26 mouse cellular contexts compared by ENCODE assay signal in genomic region chr12:16614556-16614955, GRCm38 (mm10). TPM values are rescaled to one million over a fixed set of nuclear protein-coding genes. Genes with fewer than 3 reads are reported as not detected.
A peak's percentile ranks its signal among the peaks of the same experiment; 100 is the strongest.
DNase-seq lines count a peak whose midpoint lies in the region; ATAC-seq and TF ChIP-seq lines count a peak whose summit lies in the region.
"Had no signal": no experiment of that assay in that cellular context is flagged by ENCODE, and none has a peak within 500 bp of the region (broad histone marks: within the 10 kb centered on the region; RNA-seq: fewer than 3 reads in every experiment).

No protein-coding gene starts in this region.

- no peak overlapping the region for H3K9ac ChIP-seq in lung, postnatal 0 days (replicated peaks; ENCODE audit: low read depth)
- H3K9ac ChIP-seq: embryonic facial prominence, embryonic 13.5 days; forebrain, embryonic 12.5 days; forebrain, embryonic 15.5 days; hindbrain, embryonic 12.5 days; hindbrain, embryonic 15.5 days had no signal

- no peaks in the 10 kb centered on the region for H3K9me3 ChIP-seq in lung, postnatal 0 days (ENCODE audit: low read length)
- H3K9me3 ChIP-seq: embryonic facial prominence, embryonic 10.5 days; forebrain, embryonic 12.5 days; forebrain, embryonic 15.5 days; hindbrain, embryonic 12.5 days; hindbrain, embryonic 15.5 days had no signal

- DNase-seq in adrenal gland, adult (ENCODE audit: inconsistent age in 2 of 2, low spot score in 1 of 2), result peak; percentile 53 to 69
- no peak for DNase-seq in adrenal gland, adult 8-10 months
- peak; percentile 24 to 32 for DNase-seq in adrenal gland, postnatal 36 days
- no peak for DNase-seq in adrenal gland, adult 18-20 months (ENCODE audit: low spot score in 2 of 2)
- DNase-seq in lung, postnatal 0 days (ENCODE audit: low spot score), result peak; percentile 42
- DNase-seq in lung, postnatal 25 days (ENCODE audit: low spot score), result no peak
- DNase-seq: adrenal gland, postnatal 25 days; cerebellum, adult 11-12 months; cerebellum, adult 8-10 months; cerebellum, postnatal 36 days; embryo, embryonic 11 days; gastrocnemius, postnatal 14 days; heart, adult 11 months had no signal

- H3K4me1 ChIP-seq in lung, postnatal 0 days (ENCODE audit: insufficient read depth, low read depth, low read length), result peaks cover 5% of the 10 kb centered on the region
- peaks cover 7% of the 10 kb centered on the region for H3K4me1 ChIP-seq in brown adipose tissue, adult 24 weeks (ENCODE audit: control insufficient read depth, insufficient read depth, insufficient read length, low read length)

- TF ChIP-seq EP300 in lung, postnatal 0 days (IDR thresholded peaks at IDR 0.05), result no peak

- TF ChIP-seq CTCF in lung, postnatal 0 days (IDR thresholded peaks at IDR 0.05), result no peak

- no peak overlapping the region for H3K4me2 ChIP-seq in lung, postnatal 0 days (replicated peaks; ENCODE audit: low read depth, low read length)
- H3K4me2 ChIP-seq: embryonic facial prominence, embryonic 13.5 days; forebrain, embryonic 12.5 days; forebrain, embryonic 15.5 days; heart, embryonic 11.5 days; hindbrain, embryonic 12.5 days; hindbrain, embryonic 15.5 days had no signal

- 31% methylated on average over 3 of the region's 3 CpGs for WGBS in lung, postnatal 0 days

- no peak overlapping the region for H3K4me3 ChIP-seq in lung, postnatal 0 days (ENCODE audit: low read depth, low read length)
- H3K4me3 ChIP-seq in brown adipose tissue, adult 24 weeks (ENCODE audit: insufficient read depth, low read depth, low read length), result no peak overlapping the region
- H3K4me3 ChIP-seq: embryonic facial prominence, embryonic 10.5 days; embryonic facial prominence, embryonic 13.5 days; erythroblast, embryonic 14.5 days; forebrain, embryonic 12.5 days; forebrain, embryonic 15.5 days; hindbrain, embryonic 12.5 days; hindbrain, embryonic 15.5 days had no signal

- no peak overlapping the region; the same call in 1 of the 2 replicates for H3K27ac ChIP-seq in lung, postnatal 0 days (ENCODE audit: low read length)
- H3K27ac ChIP-seq in brown adipose tissue, adult 24 weeks (replicated peaks; ENCODE audit: low read depth, low read length), result peak overlapping the region; percentile 63
- H3K27ac ChIP-seq: embryonic facial prominence, embryonic 10.5 days; embryonic facial prominence, embryonic 13.5 days; forebrain, embryonic 12.5 days; forebrain, embryonic 15.5 days; hindbrain, embryonic 12.5 days; hindbrain, embryonic 15.5 days had no signal

- H3K27me3 ChIP-seq in lung, postnatal 0 days (replicated peaks; ENCODE audit: insufficient read depth, low read length), result no peaks in the 10 kb centered on the region
- H3K27me3 ChIP-seq: embryonic facial prominence, embryonic 13.5 days; forebrain, embryonic 12.5 days; forebrain, embryonic 15.5 days; hindbrain, embryonic 12.5 days; hindbrain, embryonic 15.5 days had no signal

- no peaks in the 10 kb centered on the region for H3K36me3 ChIP-seq in lung, postnatal 0 days (ENCODE audit: insufficient read depth, low read length)
- H3K36me3 ChIP-seq: embryonic facial prominence, embryonic 10.5 days; embryonic facial prominence, embryonic 13.5 days; forebrain, embryonic 12.5 days; forebrain, embryonic 15.5 days; hindbrain, embryonic 12.5 days; hindbrain, embryonic 15.5 days had no signal

- no peak for ATAC-seq in lung, postnatal 0 days
- ATAC-seq: activated CD4-positive, CD25-positive, alpha-beta regulatory T cell, adult 4 months; forebrain, embryonic 15.5 days had no signal

RNA-seq across cellular contexts. Expression of gene Lpin1, which starts 3.8 kb away (rescaled TPM):
- total RNA-seq in adrenal gland, adult 8-10 months (2022), result 10 to 100 TPM; 38.8 to 80.7 (median 50.8) TPM
- 100 to 1,000 TPM in 1 of 2 experiments, 10 to 100 TPM in 1; 71.8 to 110 TPM for total RNA-seq in adrenal gland, postnatal 36 days (2021)
- total RNA-seq in adrenal gland, adult 18-20 months (2021), result 100 to 1,000 TPM in 1 of 2 experiments, 10 to 100 TPM in 1; 92.7 to 186 TPM
- 7.3 and 9.0 TPM in 2 replicates for polyA plus RNA-seq in lung, postnatal 0 days (2015; fragmentation: Nextera tagmentation; extraction: Ambion mirVana)
- 258 and 314 TPM in 2 replicates for polyA plus RNA-seq in brown adipose tissue, adult 24 weeks (2012; ENCODE audit: insufficient read depth, insufficient read length, missing spikeins)

RNA-seq across cellular contexts. Expression of gene Ntsr2, which starts 38.6 kb away (rescaled TPM):
- total RNA-seq in adrenal gland, adult 8-10 months (2022), result 1 to 10 TPM in 1 of 4 experiments, under 1 TPM in 3; 0.41 to 1.6 (median 0.93) TPM
- 1 to 10 TPM in 1 of 2 experiments, under 1 TPM in 1; 0.89 to 1.7 TPM for total RNA-seq in adrenal gland, postnatal 36 days (2021)
- 1 to 10 TPM; 1.6 to 2.1 TPM for total RNA-seq in adrenal gland, adult 18-20 months (2021)
- 0.39 and 0.48 TPM in 2 replicates for polyA plus RNA-seq in lung, postnatal 0 days (2015; fragmentation: Nextera tagmentation; extraction: Ambion mirVana)
- polyA plus RNA-seq in brown adipose tissue, adult 24 weeks (2012; ENCODE audit: insufficient read depth, insufficient read length, missing spikeins), result 1.3 and 1.9 TPM in 2 replicates
- total RNA-seq: ES-E14; hematopoietic stem cell, adult 5-6 weeks had no signal
- polyA plus RNA-seq: activated CD4-positive, CD25-positive, alpha-beta regulatory T cell, adult 4 months; embryonic facial prominence, embryonic 10.5 days; embryonic facial prominence, embryonic 13.5 days; erythroblast, embryonic 14.5 days; heart, embryonic 11.5 days; intestine, embryonic 14.5 days had no signal

Comparison
In these comparisons a context has a peak if more than half of its experiments do, and no peak if none do; other contexts are left out.
1. DNase-seq: peak in adrenal gland, adult (2 of 2), adrenal gland, postnatal 36 days (2 of 2) and lung, postnatal 0 days (single experiment); none in adrenal gland, adult 8-10 months (single experiment), adrenal gland, adult 18-20 months (0 of 2) and lung, postnatal 25 days (single experiment).